Mouse (Mus musculus): ENCODE data around the gene Igf2bp2.

- TF ChIP-seq POLR2A (IDR thresholded peaks at IDR 0.05; ENCODE audit: low read depth, low read length) (no peak), CTCF (IDR thresholded peaks at IDR 0.05; ENCODE audit: borderline replicate concordance, insufficient read depth, low read length) (no peak)
These were observed 47.0 kb downstream of the Igf2bp2 start for GRCm38 (mm10) chr16:22116058-22116457.

All from embryonic fibroblast, embryonic 13.5 days (primary cell).